Mouse (Mus musculus) stomach, postnatal 0 days (tissue): Measurements from ENCODE around the gene Slc46a2.

Experiments
- CTCF ChIP-seq: IDR thresholded peaks from 2 replicates; pipeline ENCODE4 v1.5.1; 2016; ENCODE audit warnings: antibody characterized with exemption, low read depth, mild to moderate bottlenecking, moderate library complexity
- EP300 ChIP-seq: optimal IDR thresholded peaks from 2 replicates; pipeline ENCODE3; 2016; ENCODE audit warnings: antibody characterized with exemption

DNA sequence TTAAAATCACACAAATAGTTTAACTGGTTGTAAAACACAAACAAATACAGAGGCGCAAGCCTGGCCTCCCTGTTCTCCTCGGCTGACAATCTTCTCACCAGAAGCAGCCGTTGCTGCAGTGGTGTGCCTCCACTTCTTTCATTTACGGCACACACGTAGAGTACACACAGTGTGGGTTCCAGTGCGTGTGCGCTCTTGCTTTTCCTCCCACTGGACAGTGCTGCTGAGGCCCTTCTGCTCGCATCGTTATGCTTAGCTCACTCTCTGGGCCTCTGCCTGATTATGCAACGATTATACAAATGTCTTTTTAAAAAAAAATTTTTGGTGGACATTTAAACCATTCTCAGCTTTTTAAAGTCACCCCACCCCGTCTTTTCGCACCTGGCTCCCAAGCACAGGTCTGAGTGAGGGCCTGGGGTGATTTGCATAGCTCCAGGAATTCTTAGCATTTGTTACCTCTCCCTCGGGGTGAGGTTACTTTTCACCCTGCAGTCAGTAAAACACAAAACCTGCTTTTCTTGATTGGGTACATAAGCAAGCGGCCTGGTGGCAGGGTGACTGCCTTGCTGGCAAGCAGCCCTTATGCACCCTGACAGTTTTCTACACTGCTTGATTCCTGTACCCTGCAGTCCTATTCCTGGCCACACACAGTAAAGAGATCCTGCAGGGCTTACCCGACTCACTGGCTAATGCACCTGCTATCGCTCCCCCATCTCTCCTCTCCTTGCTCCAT is 55.0 kb downstream of the Slc46a2 start:
- TF ChIP-seq EP300 (no peak), CTCF (no peak)
